Mouse (Mus musculus) telencephalon, adult 2 months (tissue): Measurements from ENCODE around the gene Wbp2.

Source experiments
- DNase-seq: peaks from one replicate; pipeline ENCODE4 v3.0.0-alpha.2; 2011; ENCODE audit warnings: low read depth, low spot score

Gene Wbp2

DNA sequence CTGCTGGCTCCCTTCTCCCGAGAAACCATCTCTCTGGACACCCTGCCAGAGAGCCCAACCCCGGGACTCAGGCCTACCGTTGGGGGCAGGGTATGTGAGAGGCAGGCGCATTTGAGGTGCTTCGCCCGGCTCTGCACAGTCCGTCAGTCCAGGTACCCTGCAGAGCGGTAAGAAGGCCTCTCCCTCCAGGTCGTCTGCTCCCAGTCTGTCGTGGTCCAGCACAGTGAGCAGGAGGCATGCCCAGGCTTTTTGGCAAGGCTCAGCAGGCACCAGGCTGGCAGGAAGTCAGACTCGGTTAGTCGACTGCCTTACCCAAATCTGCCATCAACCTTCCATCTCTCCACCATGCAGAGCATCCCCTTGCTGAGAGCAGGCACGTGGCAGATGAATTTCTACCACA, 23.2 kb downstream of the Wbp2 start:
- DNase-seq: no peak

DNA sequence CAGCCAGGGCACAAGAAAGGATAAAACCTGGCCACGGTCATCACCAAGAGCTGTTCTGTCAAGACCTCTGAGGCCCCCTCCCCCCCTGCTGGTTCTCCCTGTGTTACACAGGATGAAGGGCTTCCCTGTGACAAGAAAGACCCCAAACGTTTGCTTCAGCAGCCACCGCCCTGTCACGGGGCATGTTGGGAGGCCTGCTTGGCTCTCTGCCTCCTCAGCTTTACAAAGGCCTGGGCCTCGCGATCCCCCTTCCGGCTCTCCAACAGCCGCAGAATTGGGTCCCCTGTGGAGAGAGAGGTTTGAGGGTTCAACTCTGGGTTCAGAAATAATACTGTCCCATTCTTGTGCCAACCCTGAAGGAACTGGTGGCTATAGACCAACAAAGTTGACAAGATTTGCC, 24.3 kb downstream of the Wbp2 start:
- DNase-seq: no peak

DNA sequence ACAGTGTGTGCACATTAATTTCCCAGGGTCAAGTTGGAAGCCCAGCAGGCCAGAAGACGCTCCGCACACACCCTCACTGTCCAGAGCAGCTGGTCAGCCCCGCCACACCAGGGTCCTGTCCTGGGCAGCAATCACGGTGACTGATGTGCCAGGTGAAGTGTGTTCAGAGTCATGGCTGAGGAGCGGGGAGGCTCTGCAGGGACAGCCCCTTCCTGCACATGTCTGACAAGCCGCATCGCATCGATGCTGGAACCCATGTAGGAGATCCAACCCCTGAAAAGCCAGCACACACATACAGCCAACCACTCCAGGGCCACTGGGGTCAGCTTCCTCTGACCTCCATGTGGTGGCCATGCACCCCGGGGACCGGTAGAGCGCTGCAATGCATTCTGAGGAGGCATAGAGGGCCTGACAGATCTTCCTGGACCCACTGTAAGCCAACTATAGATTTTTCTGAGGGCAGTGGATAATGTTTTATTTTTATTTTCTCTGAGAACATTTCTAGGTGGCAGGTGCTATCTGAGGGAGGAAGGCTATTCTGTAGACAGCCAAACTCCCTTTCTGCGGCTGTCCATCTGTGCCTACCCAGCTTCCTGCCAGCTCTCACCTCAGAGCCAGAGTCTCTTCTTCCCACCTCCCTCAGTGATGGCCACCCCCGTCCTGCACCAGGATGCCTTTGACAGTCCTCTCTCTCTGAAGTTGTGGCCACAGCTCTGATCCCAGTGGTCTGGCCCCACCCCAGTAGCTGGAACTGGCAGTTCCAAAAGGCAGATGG, 25.0 kb downstream of the Wbp2 start:
- peak; percentile 74 for DNase-seq

DNA sequence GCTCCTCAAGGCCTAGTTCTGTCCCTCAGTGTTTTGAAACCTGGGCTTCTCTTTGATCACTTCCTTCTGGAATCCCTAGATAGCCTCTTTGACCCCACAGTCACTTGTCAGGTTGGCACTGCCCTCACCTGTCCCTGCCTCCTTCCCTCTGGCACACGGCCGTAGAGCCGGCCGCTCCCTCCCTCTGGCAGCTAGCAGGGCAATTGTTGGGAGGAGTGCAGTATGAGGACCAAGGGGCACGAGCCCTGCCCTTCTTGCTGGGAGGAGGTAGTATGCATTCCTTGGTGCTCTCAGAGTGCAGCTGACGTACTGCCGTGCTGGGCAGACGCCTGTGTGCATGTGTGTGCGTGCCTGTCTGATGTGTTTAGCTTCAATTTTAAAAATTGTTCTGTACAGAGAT, 26.2 kb downstream of the Wbp2 start:
- no peak for DNase-seq

DNA sequence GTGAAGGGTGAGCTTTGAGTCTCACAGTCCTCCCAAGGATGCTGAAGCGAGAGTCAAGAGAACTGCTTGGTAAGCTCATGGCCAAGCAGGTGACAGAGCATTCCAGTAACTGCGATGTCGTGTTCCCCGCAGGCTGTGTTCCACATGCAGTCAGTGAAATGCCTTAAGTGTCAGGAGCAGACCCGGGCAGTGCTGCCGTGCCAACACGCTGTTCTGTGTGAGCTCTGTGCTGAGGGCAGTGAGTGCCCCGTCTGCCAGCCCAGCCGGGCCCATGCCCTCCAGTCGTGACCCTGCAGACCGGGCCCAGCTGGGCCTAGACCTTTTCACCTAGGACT, 27.1 kb downstream of the Wbp2 start:
- no peak for DNase-seq

DNA sequence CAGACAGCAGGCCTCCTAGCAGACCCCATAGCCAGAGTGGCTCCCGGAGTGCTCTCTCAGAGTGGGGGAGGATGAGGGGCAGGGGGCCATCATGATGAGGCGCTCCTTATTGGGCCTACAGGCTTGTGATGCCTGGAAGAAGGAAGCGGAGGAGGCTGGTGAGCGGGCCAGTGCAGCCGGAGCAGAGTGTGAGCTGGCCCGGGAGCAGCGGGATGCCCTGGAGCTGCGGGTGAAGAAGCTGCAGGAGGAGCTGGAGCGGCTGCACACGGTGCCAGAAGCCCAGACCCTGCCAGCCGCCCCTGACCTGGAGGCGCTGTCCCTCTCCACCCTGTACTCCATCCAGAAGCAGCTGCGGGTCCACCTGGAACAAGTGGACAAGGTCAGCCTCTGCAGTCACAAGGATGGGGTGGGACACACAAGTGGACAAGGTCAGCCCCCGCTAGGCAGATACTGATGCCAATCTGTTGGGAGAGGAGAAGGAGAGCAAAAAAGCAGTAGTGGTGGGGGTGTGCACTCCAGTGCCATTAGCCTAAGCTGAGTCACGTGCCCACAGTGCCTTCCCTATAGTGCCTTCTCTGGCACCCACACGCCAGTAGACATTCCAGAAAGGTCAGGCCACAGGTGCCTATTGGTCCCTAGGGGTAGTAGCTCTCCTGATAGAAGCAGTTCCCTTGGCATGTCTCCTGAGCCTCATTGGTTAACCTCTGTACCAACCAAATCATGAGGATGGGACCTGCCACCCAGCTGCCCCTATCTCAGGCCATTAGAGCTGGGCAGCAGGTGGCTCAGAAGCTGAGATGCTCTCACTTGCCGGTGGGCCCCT, 27.7 kb downstream of the Wbp2 start:
- DNase-seq: no peak

DNA sequence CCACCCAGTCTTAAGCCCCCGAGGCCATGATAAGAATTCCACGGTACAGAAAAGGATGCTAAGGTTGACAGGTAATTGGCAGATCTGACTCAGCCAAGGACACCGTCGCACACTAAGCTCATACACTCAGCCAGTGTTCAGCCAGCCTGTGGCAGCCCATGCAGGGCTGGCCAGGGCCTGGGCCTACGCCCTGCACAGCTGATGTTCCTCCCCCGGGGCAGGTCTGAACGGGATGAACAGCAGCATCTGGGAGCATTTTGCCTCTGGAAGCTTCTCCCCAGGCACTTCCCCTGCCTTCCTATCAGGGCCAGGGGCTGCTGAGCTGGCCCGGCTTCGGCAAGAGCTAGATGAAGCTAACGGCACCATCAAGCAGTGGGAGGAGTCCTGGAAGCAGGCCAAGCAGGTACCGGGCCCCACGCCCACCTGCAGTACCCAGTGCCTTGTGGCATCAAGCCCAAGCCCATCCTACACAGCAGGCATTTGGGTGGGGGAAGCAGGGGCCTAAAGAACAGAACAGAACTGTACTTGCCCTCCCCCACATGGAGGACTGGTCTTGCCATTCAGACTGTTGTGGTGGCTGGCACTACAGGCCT, 28.7 kb downstream of the Wbp2 start:
- no peak for DNase-seq

DNA sequence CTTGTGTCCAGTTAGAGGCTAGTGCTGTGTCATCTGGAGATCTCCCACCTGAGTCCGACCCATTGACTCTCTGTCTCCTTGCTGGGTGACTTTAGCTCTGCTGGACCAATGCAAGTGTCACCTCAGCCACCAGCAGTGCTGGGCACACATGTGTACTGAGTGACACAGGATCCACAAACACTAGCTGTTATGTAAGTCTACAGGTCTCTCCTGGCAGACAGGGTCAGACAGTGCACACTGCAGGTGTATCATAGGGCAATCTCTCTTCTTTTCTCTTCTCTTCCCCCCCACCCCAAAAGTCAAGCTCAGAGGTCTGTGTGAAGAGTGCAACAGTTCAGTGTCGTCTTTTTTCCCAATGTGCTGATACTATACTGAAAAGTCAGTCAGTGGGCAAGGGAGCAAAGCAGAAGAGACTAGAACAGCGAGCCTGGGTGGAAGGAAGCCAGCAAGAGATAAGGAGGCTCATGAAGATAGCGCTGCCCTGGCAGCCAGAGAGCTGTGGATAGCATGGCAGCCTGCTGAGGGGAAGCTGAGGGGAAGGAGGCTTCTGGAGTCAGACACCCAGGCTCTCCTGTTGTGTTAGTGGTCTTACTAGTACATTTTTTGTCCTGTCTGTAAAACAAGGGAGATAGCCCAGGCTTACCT, 29.4 kb downstream of the Wbp2 start:
- DNase-seq: no peak

DNA sequence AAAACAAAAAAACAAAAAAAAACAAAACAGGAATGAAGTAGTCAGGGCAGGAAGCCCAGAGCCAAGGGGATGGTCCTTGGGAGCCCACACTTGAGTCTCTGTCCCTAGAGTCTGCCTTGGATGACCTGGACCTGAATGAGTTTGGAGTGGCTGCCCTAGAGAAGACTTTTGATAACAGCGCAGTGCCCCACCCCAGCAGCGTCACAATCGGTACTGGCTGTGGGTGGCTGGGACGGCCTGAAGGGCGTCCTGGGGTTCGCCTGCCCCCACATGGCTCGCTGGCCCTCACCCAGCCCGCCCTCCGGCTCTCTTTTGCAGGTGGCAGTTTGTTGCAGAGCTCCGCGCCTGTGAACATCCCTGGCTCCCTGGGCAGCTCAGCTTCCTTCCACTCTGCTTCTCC, 30.9 kb downstream of the Wbp2 start:
- DNase-seq: no peak

DNA sequence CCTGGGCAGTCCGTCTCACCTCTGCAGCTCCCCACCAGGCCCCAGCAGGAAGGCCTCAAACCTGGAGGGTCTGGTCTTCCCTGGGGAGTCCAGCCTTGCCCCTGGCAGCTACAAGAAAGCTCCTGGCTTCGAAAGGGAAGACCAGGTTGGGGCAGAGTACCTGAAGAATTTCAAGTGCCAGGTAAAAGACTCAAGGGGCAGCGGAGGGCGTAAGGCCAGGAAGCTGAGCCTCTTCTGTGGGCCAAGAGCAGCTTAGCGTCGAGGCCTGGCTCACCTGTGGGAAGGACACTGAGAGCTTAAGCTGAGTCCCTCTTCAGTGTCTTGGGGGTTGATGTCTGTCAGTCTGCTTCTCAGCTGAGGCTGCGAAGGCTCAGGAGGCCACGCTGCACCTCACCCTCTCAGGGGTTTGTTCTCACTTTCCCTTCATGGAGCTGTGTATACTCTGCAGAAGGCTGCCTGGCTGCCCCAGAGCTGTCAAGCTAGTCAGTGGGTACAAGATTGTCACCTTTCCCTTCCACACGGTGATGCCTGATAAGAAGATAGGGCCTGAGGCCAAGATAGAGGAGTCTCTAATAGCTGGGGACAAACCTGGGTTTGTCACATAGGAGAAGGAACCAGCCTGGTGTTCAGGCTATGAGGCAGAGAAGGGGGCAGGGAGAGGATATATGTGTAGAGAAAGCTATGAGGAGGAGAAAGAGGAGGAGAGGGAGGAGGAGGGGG, 33.1 kb downstream of the Wbp2 start:
- DNase-seq: no peak

DNA sequence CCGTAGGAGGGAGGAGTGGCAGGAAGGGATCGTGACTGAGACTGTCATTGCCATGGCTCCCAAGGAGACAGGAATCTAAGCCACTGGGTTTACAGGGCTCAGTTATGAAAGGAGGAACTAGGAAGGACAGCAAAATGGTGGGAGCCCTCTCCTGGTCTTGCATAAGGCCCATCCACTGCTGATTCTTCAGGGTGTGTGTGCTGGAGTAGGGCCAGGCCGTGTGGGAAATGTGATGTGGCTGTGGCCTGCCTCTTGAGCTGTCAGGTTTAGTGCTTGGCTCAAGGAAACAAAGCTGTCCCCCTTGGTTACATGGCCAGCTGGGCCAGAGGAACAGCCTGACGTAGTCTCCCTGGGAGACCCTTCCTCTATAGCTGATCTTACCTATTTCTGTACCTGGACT, 36.6 kb downstream of the Wbp2 start:
- no peak for DNase-seq

DNA sequence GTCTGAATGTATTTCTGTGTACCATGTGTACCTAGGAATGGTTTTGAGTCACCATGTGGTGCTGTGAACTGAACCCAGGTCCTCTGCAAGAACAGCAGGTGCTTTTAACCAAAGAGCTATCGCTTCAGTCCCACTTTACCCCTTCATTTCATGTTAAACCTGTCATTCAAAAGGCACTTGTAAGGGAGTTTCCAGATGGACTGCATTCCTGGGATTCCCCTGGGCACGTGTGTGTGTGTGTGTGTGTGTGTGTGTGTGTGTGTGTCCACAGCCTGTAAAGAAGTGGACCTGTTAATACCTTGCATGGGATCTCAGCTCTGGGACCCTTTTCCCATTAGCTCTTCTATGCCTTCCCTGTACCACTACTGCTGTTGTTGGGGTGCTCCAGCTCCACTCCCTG, 37.2 kb downstream of the Wbp2 start:
- no peak for DNase-seq

DNA sequence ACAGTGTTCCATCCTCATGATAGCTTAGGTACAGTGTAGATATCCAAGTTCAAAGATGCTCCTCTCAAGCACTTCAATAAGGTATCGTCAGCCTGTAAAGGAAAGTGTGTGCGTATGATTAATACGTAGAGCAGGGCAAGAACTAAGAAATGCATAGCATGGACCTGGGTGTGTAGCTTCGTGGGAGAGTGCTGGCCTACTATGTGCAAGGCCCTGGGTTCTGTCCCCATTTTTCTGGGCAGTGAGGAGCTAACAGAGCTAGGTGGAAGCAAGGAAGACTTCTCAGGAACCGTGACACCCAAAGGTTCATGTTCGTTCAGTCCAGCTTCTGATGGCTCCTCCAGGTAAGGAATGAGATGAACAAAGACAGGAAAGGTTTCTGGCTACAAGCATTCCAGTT, 41.6 kb downstream of the Wbp2 start:
- DNase-seq: no peak

DNA sequence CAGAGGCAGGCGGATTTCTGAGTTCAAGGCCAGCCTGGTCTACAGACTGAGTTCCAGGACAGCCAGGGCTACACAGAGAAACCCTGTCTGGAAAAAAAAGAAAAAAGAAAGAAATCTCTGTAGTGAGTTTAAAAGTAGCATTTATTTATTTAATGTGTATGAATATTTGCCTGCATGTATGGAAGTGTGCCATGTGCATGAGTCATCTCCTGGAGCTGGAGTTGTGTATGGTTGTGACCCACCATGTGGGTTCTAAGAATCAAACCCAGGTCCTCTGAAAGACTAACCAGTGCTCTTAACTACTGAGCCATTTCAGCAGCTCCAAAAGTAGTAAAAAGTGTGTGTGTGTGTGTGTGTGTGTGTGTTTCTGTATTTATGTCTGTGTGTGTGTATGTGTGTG, 43.5 kb downstream of the Wbp2 start:
- no peak for DNase-seq

DNA sequence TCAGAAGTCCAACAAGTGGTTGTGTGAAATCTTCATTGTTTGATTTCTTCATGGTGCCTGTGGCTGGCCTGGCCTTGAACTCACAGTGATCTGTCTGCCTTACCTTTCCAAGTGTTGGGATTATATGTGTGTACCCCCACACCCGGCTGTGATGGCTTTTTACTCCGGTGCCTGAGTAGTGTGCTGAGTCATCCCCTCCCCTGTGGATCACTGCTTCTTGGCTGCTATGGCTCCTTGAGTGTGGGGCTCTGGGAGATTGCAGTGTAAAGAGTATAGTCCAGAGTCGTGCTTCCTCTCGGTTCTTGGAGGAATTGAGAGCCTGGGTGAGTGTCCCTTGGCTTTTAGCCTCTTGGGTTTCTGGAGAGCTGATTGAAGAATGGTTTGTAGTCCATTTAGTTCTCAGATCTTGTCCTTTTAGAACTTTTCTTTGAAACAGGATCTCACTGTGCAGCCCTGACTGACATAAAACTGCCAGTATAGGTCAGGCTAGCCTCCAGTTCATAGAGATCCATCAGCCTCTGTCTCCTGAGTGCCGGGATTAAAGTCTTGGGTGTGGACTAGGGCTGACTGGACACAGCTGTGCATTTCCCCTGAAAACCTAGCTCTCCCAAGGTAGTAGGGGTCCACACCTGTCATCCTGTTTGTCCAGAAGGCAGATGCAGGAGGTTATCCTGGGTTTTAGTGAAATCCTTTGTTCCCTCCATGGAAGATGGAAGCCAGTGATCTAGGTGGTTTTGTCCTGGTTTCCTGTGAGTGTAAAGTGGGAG, 44.2 kb downstream of the Wbp2 start:
- DNase-seq: no peak

DNA sequence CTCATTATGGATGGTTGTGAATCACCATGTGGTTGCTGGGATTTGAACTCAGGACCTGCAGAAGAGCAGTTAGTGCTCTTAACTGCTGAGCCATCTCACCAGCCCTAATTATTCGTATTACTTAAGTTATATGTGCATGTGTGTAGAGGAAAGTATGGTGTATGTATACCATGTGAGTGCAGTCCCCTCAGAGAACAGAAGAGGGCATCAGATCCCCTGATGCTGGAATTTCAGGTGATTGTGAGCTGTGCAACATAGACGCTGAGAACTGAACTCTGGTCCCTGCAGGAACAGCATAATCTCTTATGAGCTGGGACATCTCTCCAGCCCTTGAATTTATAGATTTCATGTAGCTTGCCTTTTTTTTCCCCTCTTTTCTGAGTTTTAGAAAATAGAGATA, 45.0 kb downstream of the Wbp2 start:
- no peak for DNase-seq

DNA sequence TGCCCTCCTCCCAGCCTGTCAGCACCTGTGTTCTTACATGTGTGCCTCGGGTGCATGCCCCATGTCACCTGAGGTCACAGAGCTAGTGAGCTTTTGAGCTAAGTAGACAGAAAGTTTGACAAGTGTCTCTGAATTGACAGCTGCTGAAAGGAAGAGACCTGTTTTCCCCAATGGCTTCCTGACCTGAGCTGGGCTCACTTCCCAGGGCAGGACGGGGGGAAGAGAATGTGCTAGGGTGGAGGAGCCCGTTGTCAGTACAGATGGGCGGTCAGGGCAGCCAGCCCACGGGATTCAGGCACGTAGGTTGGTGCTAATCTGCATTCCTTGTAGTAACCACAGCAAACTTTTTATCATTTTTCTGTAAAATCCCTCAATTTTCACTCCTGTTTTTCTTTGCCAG, 46.2 kb downstream of the Wbp2 start:
- DNase-seq: no peak

DNA sequence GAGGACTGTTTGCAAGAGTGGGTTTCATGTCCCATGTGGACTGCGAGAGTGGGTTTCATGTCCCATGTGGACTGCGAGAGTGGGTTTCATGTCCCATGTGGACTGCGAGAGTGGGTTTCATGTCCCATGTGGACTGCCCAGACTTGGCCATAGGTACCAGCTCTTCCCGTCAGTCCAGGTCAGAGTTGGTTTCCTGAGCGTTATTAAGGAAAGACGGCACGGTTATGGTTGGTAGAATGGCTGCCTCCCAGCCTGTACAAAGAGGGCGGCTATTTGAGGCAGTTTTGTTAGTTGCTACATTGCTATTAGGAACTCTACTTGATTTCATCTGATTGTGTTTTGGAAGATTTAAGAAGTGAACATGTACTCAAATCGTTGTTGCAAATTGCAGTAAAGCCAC, 49.0 kb downstream of the Wbp2 start:
- no peak for DNase-seq

DNA sequence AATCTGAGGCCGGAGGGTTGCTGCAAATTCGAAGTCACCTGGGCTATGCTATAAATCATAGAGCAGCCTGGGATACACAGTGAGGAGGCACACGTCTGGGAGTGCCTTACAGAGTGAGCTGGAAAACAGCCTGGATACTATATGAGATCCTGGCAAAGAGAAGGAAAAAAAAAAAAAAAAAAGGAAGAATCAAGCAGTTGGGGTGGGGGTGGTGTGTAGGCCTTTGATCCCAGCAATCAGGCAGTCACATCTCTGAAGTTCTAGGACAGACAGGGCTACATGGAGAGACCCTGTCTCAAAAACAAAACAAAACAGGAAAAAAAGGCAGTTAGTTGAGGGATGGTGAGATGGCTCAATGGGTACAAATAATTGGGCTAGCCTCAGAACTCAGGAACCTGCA, 50.1 kb downstream of the Wbp2 start:
- DNase-seq: no peak

DNA sequence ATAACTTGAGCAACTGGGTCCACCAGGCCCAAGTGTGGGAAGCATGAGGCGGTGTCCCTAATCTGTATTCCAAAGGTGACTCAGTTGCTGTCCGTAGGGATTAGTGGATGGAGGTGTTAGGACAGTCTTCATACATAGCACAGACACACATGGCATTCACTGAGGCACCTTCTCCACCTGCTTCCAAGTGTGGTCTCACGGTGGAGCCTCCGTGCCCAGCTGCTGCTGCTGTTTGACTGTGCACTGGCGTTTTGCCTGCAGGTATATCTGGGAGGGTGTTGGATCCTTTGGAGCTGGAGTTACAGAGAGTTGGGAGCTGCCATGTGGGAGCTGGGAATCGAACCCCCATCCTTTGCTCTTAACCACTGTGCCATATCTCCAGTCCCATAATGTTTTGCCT, 52.2 kb downstream of the Wbp2 start:
- DNase-seq: no peak
